Mouse (Mus musculus): Measurements from ENCODE around the gene Fgb. TPM values are rescaled to one million over a fixed set of nuclear protein-coding genes. Genes with fewer than 3 reads are reported as not detected.

The Fgb gene
- polyA plus RNA-seq (2015; fragmentation: Nextera tagmentation; extraction: Ambion mirVana), result 69.6 and 94.8 TPM in 2 replicates

DNA sequence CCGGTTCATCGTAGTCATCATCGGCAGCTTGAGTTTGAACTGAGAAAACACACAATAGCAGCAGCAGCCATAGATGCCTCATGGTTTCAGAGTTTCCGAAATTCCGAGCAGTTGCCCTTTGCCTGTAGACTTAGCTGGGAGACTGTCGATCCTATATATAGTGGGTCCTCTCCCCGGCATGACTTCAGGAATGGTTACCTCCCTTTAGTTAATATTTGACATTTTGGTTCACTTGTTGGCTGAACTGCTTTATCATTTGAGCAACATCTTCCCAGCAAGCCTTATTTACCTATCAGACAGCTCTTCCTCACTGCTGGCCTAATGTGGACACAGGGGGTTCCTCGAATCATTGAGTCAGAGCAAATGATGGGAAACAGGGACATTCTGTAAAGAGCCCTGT lies at the start of gene Fgb:
Gene Fgb (minus strand): TSS at position 184 of the 400 bp plus-strand sequence.

DNA sequence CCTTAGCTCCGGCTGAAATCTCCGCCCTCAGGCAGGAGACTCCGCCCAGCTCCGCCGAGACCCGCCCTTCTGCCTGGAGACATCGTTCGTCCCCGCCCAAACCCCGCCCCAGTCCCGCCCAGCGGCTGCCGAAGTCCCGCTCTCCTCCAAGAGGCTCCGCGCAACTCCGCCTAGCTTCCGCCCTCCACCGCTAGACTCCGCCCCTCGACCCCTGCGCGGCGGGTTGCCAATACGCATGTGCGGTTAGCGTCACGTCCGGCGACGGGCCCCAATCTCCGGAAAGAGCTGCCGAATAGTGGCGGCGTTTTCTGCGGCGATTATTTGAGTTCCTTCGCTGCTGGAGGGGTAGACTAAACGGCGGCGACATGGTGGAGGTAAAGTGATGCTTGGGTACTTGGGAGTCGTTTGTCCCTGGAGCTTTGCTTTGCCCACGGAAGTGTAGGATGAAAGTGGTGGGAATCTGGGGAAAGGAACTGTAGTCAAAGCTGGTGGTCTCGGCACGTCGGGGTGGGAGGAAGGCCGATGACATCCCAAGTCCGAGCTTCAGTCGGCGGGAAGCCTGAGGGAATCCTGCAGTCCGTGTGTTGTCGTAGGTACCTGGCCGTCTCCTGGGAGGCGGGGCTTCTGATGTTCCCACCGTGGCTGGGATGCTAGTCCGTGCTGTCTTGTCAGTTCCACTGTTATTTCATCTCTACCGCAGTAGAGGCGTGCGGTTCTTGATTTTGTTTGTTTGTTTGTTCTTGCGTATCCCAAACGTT lies 5.8 kb upstream of the Fgb start, which contains the start of gene Plrg1:
Gene Plrg1 (plus strand): TSS at position 242 of the 758 bp plus-strand sequence.

DNA sequence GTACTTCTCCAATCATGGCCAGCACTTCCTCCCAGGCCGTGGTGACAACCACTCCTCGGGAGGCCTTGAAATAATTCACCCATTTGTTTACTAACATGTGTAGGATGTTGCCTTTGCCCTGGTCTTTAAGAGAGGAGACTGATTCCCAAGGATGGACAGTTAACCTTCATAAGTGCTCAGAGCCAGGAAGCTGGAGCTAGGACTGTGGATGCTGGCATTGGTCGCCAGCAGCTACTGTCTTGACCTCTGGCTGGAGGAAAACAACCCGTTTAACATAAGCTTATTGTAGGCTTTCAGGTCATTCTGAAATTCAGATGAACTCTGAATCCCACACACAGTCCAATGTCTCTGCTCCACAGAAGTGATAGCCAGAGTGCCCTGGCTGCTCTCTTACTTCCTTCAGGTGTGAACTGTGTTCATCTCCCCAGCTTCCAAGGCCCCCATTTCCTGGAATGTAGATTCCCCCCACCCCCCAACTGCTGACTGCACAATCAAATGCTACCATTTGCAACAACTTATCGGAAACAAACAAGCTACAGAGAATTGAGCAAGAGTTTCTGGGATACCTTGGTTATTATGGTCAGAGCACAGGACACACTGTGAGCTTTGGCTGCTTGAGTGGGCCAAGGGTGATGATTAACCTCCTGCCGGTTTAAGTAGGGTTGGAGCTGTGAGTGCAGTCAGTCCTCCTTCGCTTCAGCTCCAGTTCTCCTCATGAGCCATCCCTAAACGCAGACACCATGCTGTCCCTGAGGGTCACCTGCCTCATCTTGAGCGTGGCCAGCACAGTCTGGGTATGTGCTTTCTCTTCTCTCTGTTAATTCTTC lies 24.0 kb downstream of the Fgb start, which contains the start of gene Fga:
Gene Fga (plus strand): TSS at position 602 of the 827 bp plus-strand sequence.

DNA sequence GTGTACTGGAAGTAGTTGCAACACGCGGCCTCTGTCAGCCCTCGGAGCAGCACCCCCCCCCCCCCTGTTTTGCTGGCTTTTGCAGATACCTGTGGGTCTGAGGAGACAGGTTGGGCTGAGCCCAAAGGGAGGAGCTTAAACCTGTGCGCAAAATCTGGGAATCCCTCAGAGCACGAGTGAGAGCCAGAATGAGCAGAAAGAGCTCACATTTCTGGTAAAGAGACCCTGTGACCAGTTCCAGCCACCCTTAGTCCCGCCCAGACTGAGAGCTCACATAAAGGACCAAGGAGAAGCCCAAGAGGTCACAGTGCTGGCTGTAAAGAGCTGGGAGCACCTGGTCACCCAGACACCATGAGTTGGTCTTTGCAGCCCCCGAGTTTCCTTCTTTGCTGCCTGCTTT lies 42.1 kb downstream of the Fgb start, which contains the start of gene Fgg:
Gene Fgg (plus strand): TSS at position 168 of the 400 bp plus-strand sequence.

Other genes with a start within 250 kb of the Fgb start
- 1.3 and 1.7 TPM in 2 replicates for gene Rbm46, start 173.4 kb downstream of the Fgb start, polyA plus RNA-seq (2015; fragmentation: Nextera tagmentation; extraction: Ambion mirVana)
- 0.11 and 0.28 TPM in 2 replicates for gene Lrat, start 145.9 kb downstream of the Fgb start, polyA plus RNA-seq (2015; fragmentation: Nextera tagmentation; extraction: Ambion mirVana)
- gene Fgg, start 42.1 kb downstream of the Fgb start, polyA plus RNA-seq (2015; fragmentation: Nextera tagmentation; extraction: Ambion mirVana), result 138 and 176 TPM in 2 replicates
- gene Fga, start 23.8 kb downstream of the Fgb start, polyA plus RNA-seq (2015; fragmentation: Nextera tagmentation; extraction: Ambion mirVana), result 110 and 138 TPM in 2 replicates
- gene Plrg1, start 5.7 kb upstream of the Fgb start, polyA plus RNA-seq (2015; fragmentation: Nextera tagmentation; extraction: Ambion mirVana), result 58.3 and 70.6 TPM in 2 replicates
- 0.11 and 0.22 TPM in 2 replicates for gene Dchs2, start 78.1 kb upstream of the Fgb start, polyA plus RNA-seq (2015; fragmentation: Nextera tagmentation; extraction: Ambion mirVana)